Mouse (Mus musculus): ENCODE data around the gene Tmem229b.
"Not testable (repeated sequence)": the region's sequence is repeated elsewhere in the genome, so short reads cannot be mapped to it uniquely, and the experiment has no call there.

Tmem229b gene

DNA sequence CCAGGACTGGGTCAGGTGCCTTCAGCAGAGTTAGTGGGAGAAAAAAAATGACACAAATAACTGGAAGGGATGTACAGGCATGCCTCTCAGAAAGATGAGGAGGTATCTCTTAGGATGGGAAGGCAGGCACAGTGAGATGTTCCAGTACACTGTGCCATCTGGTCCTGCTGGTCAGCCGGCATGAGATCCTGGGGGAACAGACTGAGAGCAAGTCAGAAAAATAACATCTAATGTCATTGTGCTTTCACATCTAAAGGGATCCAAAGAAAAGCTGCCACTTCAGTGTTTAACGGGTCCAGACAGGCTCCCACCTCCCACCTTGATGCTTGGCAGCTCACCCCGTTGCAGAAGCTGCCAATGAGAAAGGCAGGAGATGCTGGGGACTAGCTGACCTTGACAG, 54.9 kb downstream of the Tmem229b start:
- no peak for DNase-seq (ENCODE audit: low spot score in 2 of 2)

DNA sequence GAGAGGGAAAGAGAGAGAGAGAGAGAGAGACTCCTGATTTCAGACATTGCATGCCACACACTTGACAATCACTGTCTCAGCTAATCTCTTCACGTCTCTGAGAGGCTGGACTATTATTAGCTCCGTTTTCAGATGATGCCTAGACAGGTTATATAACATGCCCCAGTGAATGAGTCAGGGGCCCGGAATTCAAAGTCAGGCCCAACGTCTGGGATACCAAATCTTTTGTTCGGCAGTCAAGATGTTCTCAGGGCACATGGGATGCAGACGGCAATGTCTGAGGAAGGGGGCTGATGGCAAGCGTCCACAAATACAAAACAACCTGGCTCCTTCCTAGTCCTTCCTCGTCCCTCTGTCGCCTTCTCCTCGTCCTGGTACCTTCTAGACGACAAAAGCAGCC, 55.4 kb downstream of the Tmem229b start:
- DNase-seq (ENCODE audit: low spot score in 2 of 2) = no peak

DNA sequence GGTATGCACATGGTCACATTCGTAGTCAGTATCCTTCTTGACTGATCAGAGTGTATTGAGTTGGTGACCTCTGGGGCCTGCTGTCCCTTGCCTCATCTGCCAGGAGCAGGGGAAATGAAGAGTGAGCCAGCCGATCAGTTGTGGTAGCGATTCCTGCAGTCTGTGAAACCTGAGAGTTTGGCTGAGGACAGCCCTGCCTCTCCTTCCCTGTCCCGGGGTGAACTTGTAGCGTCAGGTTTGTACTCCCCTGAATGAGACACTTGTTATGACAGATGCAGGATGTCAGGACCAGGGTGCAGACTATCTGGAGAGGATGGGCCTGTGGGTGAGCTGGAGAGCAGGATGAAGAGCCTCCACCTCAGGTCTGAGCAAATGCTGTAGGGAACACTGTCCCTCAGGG, 59.8 kb downstream of the Tmem229b start:
- DNase-seq (ENCODE audit: low spot score in 2 of 2) = no peak

DNA sequence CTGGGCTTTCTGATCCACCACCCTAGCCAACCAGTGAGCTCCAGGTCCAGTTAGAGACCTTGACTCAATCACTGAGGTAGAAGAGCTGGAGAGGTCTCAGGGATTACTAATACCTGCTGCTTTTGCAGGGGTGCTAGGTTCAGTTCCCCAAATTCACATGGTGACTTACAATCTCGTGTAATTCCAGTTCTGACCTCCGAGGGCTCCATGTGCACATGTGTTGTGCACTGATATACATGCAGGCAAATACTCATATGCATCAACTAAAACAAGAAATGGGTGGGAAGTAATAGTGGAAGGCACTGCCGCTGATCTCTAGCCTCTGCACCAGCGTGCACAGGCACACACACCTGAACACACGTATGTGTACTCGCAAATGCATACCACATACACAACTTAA, 60.3 kb downstream of the Tmem229b start:
- DNase-seq (ENCODE audit: low spot score in 2 of 2) = no peak

DNA sequence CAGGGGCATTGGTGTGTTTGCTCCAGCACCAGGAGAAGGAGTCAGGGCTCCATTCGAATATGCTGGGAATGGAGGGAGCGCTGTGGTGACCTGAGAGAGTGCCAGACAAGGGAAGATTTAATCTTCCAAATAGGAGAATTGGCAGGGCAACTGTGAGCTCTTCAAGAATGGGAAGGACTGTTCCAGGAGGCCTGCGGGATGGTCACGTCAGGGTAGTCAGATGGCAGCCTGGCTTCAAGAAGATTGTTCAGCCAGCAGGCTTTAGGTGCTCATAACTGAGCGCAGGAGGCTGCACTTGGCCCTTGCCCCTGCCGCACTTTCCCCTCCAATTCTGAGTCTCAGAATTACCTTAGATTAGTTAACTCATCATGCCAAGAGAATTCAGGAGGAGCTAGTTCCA, 64.5 kb downstream of the Tmem229b start:
- DNase-seq (ENCODE audit: low spot score in 2 of 2) = no peak

DNA sequence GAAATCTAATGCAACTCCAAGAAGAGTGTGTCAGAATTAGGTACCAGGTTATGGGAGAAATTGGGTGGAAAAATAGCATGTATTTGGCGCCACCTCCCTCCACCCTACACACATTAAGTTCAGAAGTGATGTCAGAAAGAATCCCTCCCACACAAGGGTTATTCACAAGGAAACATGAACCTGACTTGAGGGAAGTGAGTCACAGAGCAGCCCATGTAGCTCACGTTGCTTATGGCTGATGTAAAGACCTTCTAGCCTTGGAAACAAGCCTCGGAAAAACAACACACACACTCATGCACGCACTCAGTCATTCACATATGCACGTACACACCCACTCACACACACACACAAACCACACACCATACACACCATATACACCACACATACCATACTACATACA, 67.3 kb downstream of the Tmem229b start:
- no peak for DNase-seq (ENCODE audit: low spot score in 2 of 2)

DNA sequence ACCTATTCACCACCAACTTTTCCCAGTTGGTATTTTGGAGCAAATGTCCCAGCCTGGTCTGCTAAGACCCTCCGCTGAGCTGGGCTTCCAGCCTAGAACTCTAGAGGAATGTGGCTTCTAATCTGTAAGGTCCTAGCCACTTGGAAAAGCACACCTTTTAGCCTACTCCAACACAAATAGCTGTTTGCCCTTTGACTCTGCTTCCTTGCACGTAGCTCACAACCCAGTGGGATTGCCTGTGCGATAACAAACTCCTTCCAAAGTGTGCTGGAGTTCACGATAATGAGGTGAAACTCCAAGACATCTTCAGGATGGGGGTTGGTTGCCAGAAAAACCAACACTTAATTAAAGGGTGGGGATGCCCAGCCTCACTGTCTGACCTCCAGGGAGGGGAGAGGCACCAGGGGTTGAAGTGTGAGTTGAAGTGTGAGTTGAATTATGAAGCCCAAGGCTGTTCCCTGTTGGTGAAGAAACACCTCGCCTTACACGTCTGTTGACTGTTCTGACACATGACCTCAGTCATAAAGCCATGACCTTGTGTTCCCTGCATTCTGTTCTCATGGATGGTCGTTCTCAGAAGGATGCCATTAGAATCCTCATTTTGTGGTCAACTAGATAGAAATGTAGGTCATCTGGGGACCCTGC, 67.9 kb downstream of the Tmem229b start:
- no peak for DNase-seq (ENCODE audit: low spot score in 2 of 2)

DNA sequence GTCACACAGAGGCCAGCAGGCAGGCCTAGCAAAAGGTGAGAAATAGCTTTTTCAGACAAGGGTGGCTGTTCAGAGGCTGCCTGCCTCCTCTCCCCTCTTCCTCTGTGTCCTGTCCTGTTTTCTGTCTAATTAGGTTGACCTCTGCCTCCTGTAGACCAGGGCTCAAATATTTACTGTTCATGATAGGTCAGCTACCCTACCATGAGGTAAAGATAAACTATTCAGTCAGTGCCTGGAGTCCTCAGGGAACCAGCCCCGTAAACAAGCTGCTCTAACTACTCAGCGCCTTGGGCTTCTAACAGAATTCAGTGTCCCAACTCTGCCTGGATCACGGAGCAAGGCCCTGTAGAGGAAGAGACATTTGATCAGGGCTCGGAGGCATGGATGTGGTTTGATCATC, 70.9 kb downstream of the Tmem229b start:
- no peak for DNase-seq (ENCODE audit: low spot score in 2 of 2)

DNA sequence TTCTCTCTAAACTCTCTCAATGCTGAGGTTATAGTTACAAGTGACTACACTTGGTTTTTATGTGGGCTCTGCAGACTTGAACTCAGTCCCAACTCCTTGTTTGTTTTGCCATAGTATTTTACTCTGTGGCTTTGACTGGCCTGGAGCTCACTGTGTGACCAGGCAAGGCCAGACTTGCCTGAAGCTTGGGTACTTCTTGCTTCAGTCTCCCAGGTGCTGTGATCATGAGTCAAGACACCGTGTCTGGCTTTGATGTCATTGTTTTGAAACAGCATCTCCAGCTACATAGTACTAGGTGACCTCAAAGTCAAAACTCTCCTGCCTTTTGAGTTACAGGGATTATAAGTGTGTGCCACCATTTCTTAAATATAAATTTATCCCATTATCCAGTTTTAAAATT, 77.5 kb downstream of the Tmem229b start:
- DNase-seq (ENCODE audit: low spot score in 2 of 2) = no peak

DNA sequence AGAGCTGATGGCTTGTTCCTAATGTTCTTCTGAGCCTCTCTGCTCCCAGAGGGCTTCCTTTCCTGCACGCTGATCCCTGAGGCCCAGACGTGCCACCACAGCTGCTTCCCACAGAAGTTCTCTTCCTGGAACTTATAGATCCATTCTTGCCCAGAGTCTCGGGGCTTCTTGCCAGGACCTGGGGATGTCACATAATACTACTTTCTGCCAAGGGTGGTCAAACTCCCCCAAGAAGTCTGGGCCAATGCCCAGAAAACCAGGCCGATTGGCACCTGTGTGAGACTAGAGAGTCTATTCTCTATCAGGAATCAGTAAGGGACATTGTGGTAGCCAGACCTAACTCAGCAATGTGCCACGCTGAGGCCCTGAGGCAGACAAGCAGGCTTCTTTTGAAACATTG, 80.1 kb downstream of the Tmem229b start:
- no peak for DNase-seq (ENCODE audit: low spot score in 2 of 2)

DNA sequence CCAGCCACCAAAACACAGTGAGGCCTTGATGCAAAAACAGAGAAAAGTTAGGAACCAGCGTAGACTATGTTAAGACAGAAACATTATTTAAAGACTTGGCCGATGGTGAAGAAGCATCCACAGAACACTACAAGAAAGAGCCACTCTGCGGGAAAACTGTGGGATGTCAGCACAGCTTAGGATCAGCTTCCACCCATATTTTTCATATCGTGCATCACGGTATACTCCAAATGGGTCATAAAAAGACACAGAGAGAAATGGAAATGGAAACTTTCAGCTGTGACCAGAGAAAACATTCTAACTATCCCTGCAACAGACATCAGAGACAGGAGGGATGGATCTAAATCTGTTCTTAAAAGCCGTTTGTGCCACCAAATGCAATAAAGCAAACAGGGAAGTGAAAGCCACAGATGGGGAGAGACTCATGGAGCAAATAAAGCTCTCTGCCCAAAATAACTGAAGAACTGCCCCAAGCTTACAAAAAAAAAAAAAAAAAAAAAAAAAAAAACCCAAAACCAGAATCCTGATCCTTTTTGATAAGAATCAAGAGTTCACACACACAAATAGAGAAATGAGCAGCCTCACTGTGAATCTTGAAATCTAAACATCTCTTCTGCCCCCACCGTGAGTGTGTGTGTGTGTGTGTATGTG, 83.8 kb downstream of the Tmem229b start:
- DNase-seq (ENCODE audit: low spot score in 2 of 2) = no peak

DNA sequence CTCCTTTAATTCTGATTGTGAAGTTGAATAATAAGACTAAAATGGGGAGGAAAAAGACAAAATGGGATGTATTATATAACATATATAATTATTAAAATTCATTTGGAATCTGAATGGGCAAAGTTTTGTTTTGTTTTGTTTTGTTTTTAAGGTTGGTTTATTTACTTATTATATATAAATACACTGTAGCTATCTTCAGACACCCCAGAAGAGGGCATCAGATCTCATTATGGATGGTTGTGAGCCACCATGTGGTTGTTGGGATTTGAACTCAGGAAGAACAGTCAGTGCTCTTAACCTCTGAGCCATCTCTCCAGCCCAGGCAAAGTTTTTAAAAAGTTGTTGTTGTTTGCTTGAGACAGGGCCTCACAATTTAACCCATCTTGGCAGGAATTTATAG, 84.5 kb downstream of the Tmem229b start:
- not testable (repeated sequence) for DNase-seq (ENCODE audit: low spot score in 2 of 2)

DNA sequence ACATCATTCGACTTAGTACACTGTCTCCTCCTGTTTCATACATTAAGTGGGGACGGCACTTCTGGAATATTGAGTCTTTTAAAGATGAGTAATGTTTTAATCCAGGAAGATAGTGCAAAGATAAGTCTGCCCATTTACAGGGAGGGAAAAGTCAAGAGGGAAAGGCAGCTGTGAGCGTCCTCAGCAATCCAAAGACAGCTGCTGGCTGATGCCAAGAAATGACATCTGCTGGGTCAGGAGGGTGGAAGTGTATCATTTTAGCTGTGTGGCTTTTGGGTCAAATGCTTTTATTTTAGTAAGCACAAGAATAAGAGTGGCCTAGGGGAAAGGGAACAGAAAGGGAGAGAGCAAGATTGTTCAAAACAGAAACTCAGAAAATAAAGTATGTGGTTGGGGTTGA, 85.4 kb downstream of the Tmem229b start:
- DNase-seq (ENCODE audit: low spot score in 2 of 2) = no peak

DNA sequence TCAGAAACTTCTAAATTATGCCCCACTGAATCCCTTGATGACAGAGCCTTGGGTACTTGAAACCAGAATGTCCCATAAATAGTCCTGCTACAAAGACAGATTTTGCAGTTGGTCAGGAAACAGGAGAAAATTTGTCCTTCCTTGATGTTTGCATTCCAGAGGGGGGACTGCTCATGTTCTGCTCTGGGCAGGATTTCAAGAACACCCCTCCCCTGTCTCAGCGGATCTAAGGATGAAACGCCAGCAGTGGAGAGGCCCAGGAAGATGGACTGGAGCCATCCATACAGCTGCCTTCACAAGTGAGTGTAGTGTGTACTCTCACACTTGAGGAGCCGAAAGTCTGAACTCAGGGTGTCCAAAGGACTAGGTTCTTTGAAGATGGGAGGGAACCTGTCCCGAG, 86.0 kb downstream of the Tmem229b start:
- DNase-seq (ENCODE audit: low spot score in 2 of 2) = no peak

DNA sequence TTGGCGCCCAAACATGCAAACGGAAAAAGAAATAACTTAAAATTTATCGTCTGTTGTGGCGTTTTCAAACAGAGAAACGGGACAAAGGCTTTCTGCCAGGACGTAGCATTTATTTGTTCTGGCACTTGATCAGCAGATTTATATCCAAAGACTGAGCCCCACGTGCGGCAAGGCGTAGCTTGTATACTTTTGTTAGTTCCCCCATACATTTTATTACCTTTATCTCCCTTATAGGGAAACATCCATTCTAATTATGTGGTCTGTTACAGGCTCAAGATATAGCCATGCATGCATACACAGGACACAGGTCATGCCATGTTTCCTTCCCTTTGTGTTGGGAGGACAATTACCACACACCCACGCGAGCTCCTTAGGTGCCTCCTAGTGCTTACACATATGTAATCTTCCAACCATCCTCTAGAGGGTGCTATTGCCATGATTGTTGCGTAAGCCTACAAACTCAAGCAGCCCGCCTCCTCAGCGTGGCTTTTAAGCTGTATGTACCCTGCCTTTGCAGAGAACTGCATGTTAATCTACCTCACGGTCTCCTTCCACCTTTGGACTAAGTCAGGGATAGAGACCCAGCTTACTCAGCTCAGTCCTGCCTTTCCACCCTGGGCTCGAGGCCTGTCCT, 88.2 kb downstream of the Tmem229b start:
- peak in 1 of 2 experiments; percentile 51 for DNase-seq (ENCODE audit: low spot score in 2 of 2)

DNA sequence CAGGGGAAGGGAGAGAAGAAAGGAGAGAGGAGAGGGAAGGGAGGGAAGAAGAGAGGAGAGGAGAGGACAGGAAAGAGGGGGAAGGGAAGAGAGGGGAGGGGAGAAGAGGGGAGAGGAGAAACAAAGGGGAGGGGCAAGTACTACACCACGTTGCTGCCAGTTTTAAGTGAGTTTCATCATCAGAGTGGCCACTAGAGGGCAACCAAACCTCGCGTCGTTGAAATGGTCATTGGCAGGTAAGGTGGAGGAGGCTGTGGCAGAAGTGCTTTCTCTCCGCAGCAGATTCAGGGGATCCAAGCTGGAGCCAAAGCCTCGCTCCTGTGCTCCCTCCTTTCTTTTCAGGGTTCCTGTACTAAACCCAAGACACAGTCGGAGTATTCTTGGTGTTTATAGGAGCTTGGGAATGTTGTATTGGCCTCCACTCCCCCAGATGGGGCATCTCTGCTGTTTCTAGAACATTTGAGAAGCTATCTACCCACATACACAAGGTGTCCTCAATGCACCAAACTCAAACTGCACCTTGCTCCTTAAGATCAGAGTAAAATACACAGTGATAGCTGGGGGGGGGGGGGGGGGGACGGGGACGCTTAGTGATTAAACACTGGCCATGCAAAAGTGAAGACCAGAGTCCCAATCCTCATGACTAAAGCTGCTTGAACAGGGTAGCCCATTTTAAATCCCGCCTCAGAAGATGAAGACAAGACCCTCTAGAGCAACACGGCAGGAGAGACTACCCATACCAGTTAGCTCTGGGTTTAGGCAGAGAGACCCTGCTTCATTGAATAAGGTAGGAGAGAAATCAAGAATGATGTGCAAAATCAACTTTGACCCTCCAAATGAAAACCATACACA, 89.0 kb downstream of the Tmem229b start:
- peak; percentile 66 to 83 for DNase-seq (ENCODE audit: low spot score in 2 of 2)

DNA sequence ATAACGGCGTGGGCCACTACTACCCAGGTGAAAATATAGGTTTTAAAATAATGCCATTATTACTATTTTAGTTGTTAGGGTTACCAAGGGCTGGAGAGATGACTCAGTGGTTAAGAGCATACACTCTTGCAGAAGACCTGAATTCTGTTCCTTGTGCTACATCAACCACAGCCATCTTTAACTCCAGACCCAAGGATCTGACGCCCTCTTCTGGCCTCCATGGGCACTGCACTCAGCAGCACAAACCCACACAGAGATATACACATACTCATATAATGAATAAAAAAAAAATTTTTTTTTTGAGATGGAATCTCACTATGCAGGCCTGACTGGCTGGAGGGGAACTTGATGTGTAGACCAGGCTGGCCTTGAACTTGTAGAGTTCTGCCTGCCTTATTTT, 91.1 kb downstream of the Tmem229b start:
- no peak for DNase-seq (ENCODE audit: low spot score in 2 of 2)

DNA sequence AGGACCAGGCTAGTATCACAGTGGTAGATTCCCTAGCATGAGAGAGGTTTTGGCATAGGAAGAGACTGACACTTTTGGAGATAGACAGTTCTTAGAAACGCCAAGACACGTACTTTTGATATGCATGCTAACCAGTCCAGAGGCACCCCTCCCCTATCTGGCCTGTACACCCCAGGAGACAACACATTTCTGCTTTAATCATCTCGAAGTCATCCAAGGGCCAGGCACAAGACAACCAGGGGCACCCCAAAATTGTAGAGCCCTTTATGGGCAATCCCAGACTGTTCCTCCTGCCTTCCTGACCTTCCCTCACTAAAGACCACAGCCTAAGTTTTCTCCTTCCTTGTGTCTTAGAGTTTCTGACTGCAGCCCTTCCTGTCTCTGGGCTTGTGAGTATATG, 91.9 kb downstream of the Tmem229b start:
- no peak for DNase-seq (ENCODE audit: low spot score in 2 of 2)

DNA sequence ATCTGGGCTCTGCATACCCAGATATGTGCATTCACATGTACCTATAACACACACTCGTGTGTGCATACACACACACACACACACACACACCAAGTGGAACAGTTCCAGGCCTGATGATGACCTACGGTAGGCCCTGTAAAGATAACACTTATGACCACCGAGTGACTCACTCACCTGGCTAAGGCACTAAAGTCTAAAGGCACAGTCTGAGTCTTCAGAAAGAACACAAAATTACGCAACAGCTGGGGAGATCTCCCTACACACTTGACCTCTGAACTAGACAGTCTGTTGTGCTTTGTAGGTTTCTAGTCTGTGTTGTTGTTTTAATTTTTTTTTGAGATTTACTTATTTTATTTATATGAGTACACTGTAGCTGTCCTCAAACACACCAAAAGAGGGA, 93.0 kb downstream of the Tmem229b start:
- no peak for DNase-seq (ENCODE audit: low spot score in 2 of 2)

Data from spleen, postnatal 14 days (tissue).